In the genomic region with DNA sequence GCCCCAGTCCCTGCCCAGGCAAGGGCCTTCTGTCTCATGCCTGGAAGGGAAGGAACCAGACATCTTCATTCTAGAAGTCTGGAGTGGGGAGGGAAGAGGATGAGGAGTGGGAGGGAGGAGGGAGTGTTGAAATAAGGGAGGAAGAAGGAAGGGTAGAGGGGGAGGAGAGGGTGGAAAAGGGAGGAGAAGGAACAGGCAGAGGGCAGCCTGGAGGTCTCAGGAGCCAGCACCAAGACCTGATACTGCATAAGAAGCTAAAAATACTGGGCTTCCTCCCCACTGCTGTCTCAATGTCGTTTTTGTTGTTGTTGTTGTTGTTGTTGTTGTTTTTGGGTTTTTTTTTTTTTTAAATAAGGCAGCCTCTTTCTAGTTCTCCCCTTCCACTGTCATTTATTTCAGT, we compare ENCODE assay signal across 29 mouse cellular contexts.
DNase-seq lines count a peak whose midpoint lies in the region; ATAC-seq and TF ChIP-seq lines count a peak whose summit lies in the region.
"Had no signal": no experiment of that assay in that cellular context is flagged by ENCODE, and none has a peak within 500 bp of the region (broad histone marks: within the 10 kb centered on the region; RNA-seq: fewer than 3 reads in every experiment).

No protein-coding gene starts in this region.

- 0 out of 2 replicates have a peak overlapping the region, but pooled peaks have one; percentile 40 for H3K27ac ChIP-seq in forebrain, embryonic 10.5 days
- no peak overlapping the region; the same call in 1 of the 2 replicates for H3K27ac ChIP-seq in forebrain, embryonic 15.5 days (replicated peaks)
- no peak overlapping the region for H3K27ac ChIP-seq in kidney, postnatal 0 days
- 0 out of 2 replicates have a peak overlapping the region, but pooled peaks have one; percentile 28 for H3K27ac ChIP-seq in embryonic facial prominence, embryonic 11.5 days (replicated peaks; ENCODE audit: low read depth, low read length)
- H3K27ac ChIP-seq in midbrain, embryonic 16.5 days (ENCODE audit: low read length), result peak overlapping the region; percentile 28; the same call in 1 of the 2 replicates
- H3K27ac ChIP-seq: hindbrain, postnatal 0 days; intestine, embryonic 15.5 days; liver, embryonic 13.5 days; neural tube, embryonic 13.5 days had no signal

- H3K4me1 ChIP-seq in forebrain, embryonic 10.5 days, result peaks cover 37% of the 10 kb centered on the region
- H3K4me1 ChIP-seq in forebrain, embryonic 15.5 days, result peaks cover 10% of the 10 kb centered on the region
- H3K4me1 ChIP-seq in kidney, postnatal 0 days (replicated peaks; ENCODE audit: insufficient read depth, low read length), result 0 out of 2 replicates have a peak, but pooled peaks cover 2% of the 10 kb centered on the region
- no peaks in the 10 kb centered on the region for H3K4me1 ChIP-seq in embryonic facial prominence, embryonic 11.5 days (ENCODE audit: control insufficient read depth, insufficient read depth, low read length)
- H3K4me1 ChIP-seq in midbrain, embryonic 16.5 days (ENCODE audit: control insufficient read depth, insufficient read depth, low read length), result peaks cover 17% of the 10 kb centered on the region
- H3K4me1 ChIP-seq: intestine, embryonic 15.5 days; liver, embryonic 13.5 days had no signal

- peaks cover 47% of the 10 kb centered on the region for H3K27me3 ChIP-seq in forebrain, embryonic 10.5 days (ENCODE audit: poor library complexity, severe bottlenecking)
- H3K27me3 ChIP-seq in forebrain, embryonic 15.5 days, result no peaks in the 10 kb centered on the region
- no peaks in the 10 kb centered on the region for H3K27me3 ChIP-seq in kidney, postnatal 0 days (ENCODE audit: insufficient read depth, low read length)
- H3K27me3 ChIP-seq in embryonic facial prominence, embryonic 11.5 days (ENCODE audit: control insufficient read depth, insufficient read depth, low read length), result no peaks in the 10 kb centered on the region
- no peaks in the 10 kb centered on the region for H3K27me3 ChIP-seq in midbrain, embryonic 16.5 days (ENCODE audit: control insufficient read depth, insufficient read depth, low read depth, low read length)
- H3K27me3 ChIP-seq: intestine, embryonic 15.5 days; limb, embryonic 15.5 days; liver, embryonic 13.5 days; neural tube, embryonic 13.5 days had no signal

- TF ChIP-seq CTCF in kidney, postnatal 0 days (IDR thresholded peaks at IDR 0.05; ENCODE audit: low read depth), result no peak

- no peak for ATAC-seq in forebrain, embryonic 15.5 days (replicated peaks)
- no peak for ATAC-seq in kidney, postnatal 0 days (replicated peaks; ENCODE audit: low FRiP score, low read depth)
- no peak for ATAC-seq in embryonic facial prominence, embryonic 11.5 days (replicated peaks; ENCODE audit: insufficient number of reproducible peaks, low FRiP score, low TSS enrichment, low read depth)
- no peak for ATAC-seq in midbrain, embryonic 16.5 days
- ATAC-seq in megakaryocyte, adult 5-6 weeks (ENCODE audit: poor library complexity, severe bottlenecking), result no peak
- ATAC-seq: hindbrain, postnatal 0 days; intestine, embryonic 15.5 days; Patski had no signal

- no peak overlapping the region for H3K4me3 ChIP-seq in forebrain, embryonic 10.5 days
- H3K4me3 ChIP-seq in forebrain, embryonic 15.5 days, result no peak overlapping the region
- H3K4me3 ChIP-seq in kidney, postnatal 0 days (replicated peaks; ENCODE audit: low read depth, low read length), result no peak overlapping the region
- no peak overlapping the region for H3K4me3 ChIP-seq in embryonic facial prominence, embryonic 11.5 days (ENCODE audit: low read depth, low read length)
- no peak overlapping the region for H3K4me3 ChIP-seq in midbrain, embryonic 16.5 days (ENCODE audit: low read depth, low read length)
- H3K4me3 ChIP-seq: erythroblast, embryonic 14.5 days; forebrain, embryonic 12.5 days; intestine, embryonic 15.5 days; limb, embryonic 10.5 days; limb, embryonic 15.5 days; liver, embryonic 13.5 days; midbrain, embryonic 12.5 days; neural tube, embryonic 13.5 days had no signal

- no peaks in the 10 kb centered on the region for H3K9me3 ChIP-seq in forebrain, embryonic 10.5 days
- H3K9me3 ChIP-seq in forebrain, embryonic 15.5 days, result no peaks in the 10 kb centered on the region
- no peaks in the 10 kb centered on the region for H3K9me3 ChIP-seq in kidney, postnatal 0 days (replicated peaks; ENCODE audit: low read length)
- no peaks in the 10 kb centered on the region for H3K9me3 ChIP-seq in embryonic facial prominence, embryonic 11.5 days (replicated peaks; ENCODE audit: control insufficient read depth, low read length)
- H3K9me3 ChIP-seq in midbrain, embryonic 16.5 days (replicated peaks; ENCODE audit: control insufficient read depth, low read length, poor library complexity, severe bottlenecking), result no peaks in the 10 kb centered on the region
- H3K9me3 ChIP-seq: forebrain, embryonic 12.5 days; intestine, embryonic 15.5 days; limb, embryonic 10.5 days; limb, embryonic 15.5 days; liver, embryonic 13.5 days; midbrain, embryonic 12.5 days; neural tube, embryonic 13.5 days had no signal

- WGBS in forebrain, embryonic 10.5 days, result 6% methylated on average over 1 of the region's 1 CpGs
- WGBS in forebrain, embryonic 15.5 days, result 26% methylated on average over 1 of the region's 1 CpGs
- 6% methylated on average over 1 of the region's 1 CpGs for whole genome bisulfite sequencing in kidney, postnatal 0 days
- WGBS in embryonic facial prominence, embryonic 11.5 days, result 10% methylated on average over 1 of the region's 1 CpGs
- 0% methylated on average over 1 of the region's 1 CpGs for WGBS in midbrain, embryonic 16.5 days

- no peak overlapping the region for H3K9ac ChIP-seq in forebrain, embryonic 15.5 days (replicated peaks)
- no peak overlapping the region for H3K9ac ChIP-seq in kidney, postnatal 0 days (ENCODE audit: low read depth, low read length)
- H3K9ac ChIP-seq in embryonic facial prominence, embryonic 11.5 days (replicated peaks; ENCODE audit: low read length), result no peak overlapping the region
- no peak overlapping the region for H3K9ac ChIP-seq in midbrain, embryonic 16.5 days (ENCODE audit: low read depth, low read length)
- H3K9ac ChIP-seq: forebrain, embryonic 12.5 days; intestine, embryonic 15.5 days; limb, embryonic 15.5 days; liver, embryonic 13.5 days; midbrain, embryonic 12.5 days; neural tube, embryonic 13.5 days had no signal

- no peak overlapping the region for H3K4me2 ChIP-seq in forebrain, embryonic 15.5 days (replicated peaks)
- H3K4me2 ChIP-seq in kidney, postnatal 0 days (ENCODE audit: low read length), result no peak overlapping the region
- no peak overlapping the region for H3K4me2 ChIP-seq in embryonic facial prominence, embryonic 11.5 days (ENCODE audit: low read depth, low read length)
- H3K4me2 ChIP-seq in midbrain, embryonic 16.5 days (ENCODE audit: low read length), result no peak overlapping the region
- H3K4me2 ChIP-seq: intestine, embryonic 15.5 days; limb, embryonic 15.5 days; liver, embryonic 13.5 days; neural tube, embryonic 13.5 days had no signal

- DNase-seq in forebrain, embryonic 10.5 days (ENCODE audit: extremely low spot score, low spot score), result no peak
- DNase-seq in kidney, postnatal 0 days (ENCODE audit: low spot score), result peak; percentile 12
- DNase-seq in kidney, postnatal 36 days, result no peak
- DNase-seq in embryonic facial prominence, embryonic 11.5 days (ENCODE audit: low spot score), result no peak
- DNase-seq: adrenal gland, postnatal 10 days; cerebellum, adult 8-10 months; cerebellum, postnatal 25 days; gastrocnemius, postnatal 14 days; heart, postnatal 14 days; kidney, adult 8-10 months; layer of hippocampus, adult 9-11 months; liver, embryonic 13.5 days; lung, adult 18-20 months; lung, postnatal 14 days; right cerebral cortex, postnatal 4 days; thymus, adult 2 months; thymus, postnatal 36 days had no signal

- H3K36me3 ChIP-seq in forebrain, embryonic 10.5 days (replicated peaks), result no peaks in the 10 kb centered on the region
- H3K36me3 ChIP-seq in forebrain, embryonic 15.5 days, result no peaks in the 10 kb centered on the region
- H3K36me3 ChIP-seq in kidney, postnatal 0 days (ENCODE audit: insufficient read depth, low read length), result no peaks in the 10 kb centered on the region
- H3K36me3 ChIP-seq in embryonic facial prominence, embryonic 11.5 days (replicated peaks; ENCODE audit: control insufficient read depth, insufficient read depth, low read depth, low read length), result no peaks in the 10 kb centered on the region
- H3K36me3 ChIP-seq in midbrain, embryonic 16.5 days (ENCODE audit: control insufficient read depth, insufficient read depth, low read length), result no peaks in the 10 kb centered on the region
- H3K36me3 ChIP-seq: forebrain, embryonic 12.5 days; intestine, embryonic 15.5 days; limb, embryonic 10.5 days; limb, embryonic 15.5 days; liver, embryonic 13.5 days; midbrain, embryonic 12.5 days; neural tube, embryonic 13.5 days had no signal

Comparison
In these comparisons a context has a peak if more than half of its experiments do, and no peak if none do; other contexts are left out.
1. H3K27ac ChIP-seq: peak in forebrain, embryonic 10.5 days (single experiment), embryonic facial prominence, embryonic 11.5 days (single experiment) and midbrain, embryonic 16.5 days (single experiment); none in forebrain, embryonic 15.5 days (single experiment) and kidney, postnatal 0 days (single experiment).